Mouse (Mus musculus): ENCODE measurements around the gene Bcl11a. TPM values are rescaled to one million over a fixed set of nuclear protein-coding genes. Genes with fewer than 3 reads are reported as not detected.

The Bcl11a gene
- polyA plus RNA-seq, 2 experiments from 2014 or later = 0.37 to 0.96 TPM

DNA sequence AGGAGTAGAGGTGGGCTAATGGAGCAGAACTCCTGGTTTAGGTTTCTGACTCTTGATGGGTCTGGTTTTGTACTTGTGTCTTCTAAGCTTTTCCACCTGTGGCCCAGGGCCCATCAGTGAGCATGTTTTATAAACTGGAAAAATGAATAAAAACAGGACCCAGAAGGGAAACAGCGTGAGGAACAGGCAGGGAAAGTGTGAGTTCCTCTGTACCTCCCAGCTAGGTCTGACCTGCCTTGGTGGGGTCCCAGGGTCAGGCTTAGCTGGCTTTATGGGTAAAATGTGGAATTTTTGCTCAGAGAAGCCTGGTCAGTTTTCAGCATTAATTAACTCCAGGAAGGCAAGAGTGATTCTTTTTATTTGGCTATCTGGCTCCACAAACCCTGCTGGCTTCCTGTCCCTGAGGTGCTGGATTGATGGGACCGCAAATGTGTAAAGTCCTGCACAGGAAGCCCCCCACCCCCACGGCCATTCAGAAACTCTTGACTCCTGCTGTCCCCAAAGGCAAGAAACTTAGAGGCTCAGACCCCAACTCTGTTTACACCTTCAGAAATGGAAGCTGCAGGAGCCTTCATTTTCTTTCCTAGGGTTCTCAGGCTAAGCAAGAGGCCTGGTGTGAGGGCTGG, 136.8 kb downstream of the Bcl11a start:
- no peak for ATAC-seq

DNA sequence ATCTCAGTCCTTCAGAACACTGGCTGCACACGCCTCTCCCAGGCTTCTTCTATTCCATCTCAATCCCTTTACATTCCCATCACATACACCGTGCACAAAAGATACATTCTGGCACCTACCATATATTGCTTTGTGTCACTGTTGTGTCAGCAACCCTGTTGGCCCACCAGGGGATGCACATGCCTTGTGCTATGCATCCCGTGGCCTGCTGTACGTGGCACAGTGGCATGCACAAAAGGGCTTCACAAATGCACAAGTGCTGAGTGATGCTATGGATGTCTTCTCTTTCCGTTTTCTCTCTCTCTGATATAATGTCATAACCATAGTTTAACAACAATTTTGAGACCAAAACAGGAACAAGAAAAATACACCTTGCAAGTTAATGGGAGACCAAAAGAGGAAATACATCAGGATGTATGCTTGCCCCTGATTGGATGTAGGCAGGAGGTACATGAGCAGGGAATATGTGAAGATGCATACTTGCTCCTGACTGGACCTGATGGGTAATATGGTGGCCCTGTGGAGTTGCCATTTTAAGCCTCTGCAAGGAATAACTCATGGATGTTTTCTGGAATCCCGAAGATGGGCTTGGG, 140.0 kb downstream of the Bcl11a start:
- no peak for ATAC-seq

DNA sequence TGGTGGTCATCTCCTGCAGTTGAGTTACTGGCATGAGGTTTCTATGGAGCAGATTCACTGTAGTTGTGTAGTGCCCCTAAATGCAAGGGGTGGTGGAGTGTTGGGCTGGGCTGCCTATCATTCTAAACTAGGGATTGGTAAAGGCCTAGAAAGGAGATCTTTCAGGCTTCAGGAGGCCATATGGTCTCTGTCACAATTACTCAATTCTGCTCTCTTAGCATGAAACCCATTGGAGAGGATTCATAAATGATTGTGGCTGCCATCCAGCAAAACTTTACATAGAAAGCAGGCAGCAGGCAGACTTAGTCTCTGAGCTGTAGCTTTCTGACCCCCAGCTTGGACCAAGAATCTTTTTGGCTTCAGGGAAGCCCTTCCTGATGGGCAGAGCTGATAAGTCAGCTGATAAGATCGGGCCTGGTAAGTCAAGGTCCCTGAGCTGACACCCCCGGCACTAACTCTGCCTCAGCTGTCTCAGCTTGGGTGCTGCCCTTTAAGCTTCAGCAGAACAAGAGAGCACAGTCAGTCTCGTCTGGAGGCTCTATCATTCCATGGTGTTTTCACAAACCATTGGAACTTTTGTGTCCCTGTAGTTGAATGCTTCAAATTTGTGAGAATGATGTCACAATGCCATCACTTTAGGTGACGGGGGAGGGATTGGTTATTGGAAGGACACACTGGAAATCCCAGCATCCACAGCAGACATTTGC, 143.9 kb downstream of the Bcl11a start:
- no peak for ATAC-seq

Other genes with a start within 250 kb of the Bcl11a start
- gene Papolg, start 182.8 kb upstream of the Bcl11a start, polyA plus RNA-seq (2017; shearing (Covaris generic)) = 10 to 100 TPM; 34.0 to 43.1 TPM
- not detected for gene A830031A19Rik, start 3.0 kb upstream of the Bcl11a start, polyA plus RNA-seq (2017; shearing (Covaris generic))